Mouse (Mus musculus) stomach, embryonic 14.5 days (tissue): ENCODE data around the gene Nfix. TPM values are rescaled to one million over a fixed set of nuclear protein-coding genes. Genes with fewer than 3 reads are reported as not detected.

Source experiments
- ATAC-seq: fragments of 200-750 bp; cut with Nextera tagmentation; 2 replicates; pipeline ENCODE4 v1.8.0; 2017; ENCODE audit warnings: low read depth, moderate TSS enrichment; ENCODE audit not compliant: insufficient number of reproducible peaks, insufficient read depth, low FRiP score
- H3K27ac ChIP-seq: fragments of 300-500 bp; sonication (generic); 2 replicates; pipeline ENCODE4 v1.5.1; 2014; ENCODE audit warnings: mild to moderate bottlenecking, low read length, moderate library complexity, mixed read lengths
- H3K27me3 ChIP-seq: fragments of 300-500 bp; sonication (generic); 2 replicates; pipeline ENCODE4 v1.6.1; 2014; ENCODE audit warnings: low read length, control low read depth, mixed read lengths; ENCODE audit not compliant: control insufficient read depth, insufficient read depth
- H3K36me3 ChIP-seq: fragments of 300-500 bp; sonication (generic); 2 replicates; pipeline ENCODE4 v1.6.1; 2014; ENCODE audit warnings: mild to moderate bottlenecking, control low read depth, low read length, moderate library complexity, mixed read lengths; ENCODE audit not compliant: control insufficient read depth, insufficient read depth
- H3K4me1 ChIP-seq: fragments of 300-500 bp; sonication (generic); 2 replicates; pipeline ENCODE4 v1.6.1; 2014; ENCODE audit warnings: low read length, control low read depth, mixed read lengths; ENCODE audit not compliant: control insufficient read depth, insufficient read depth
- H3K4me2 ChIP-seq: fragments of 300-500 bp; sonication (generic); replicated peaks from 2 replicates; pipeline ENCODE4 v1.6.1; 2014; ENCODE audit warnings: low read depth, low read length, control low read depth
- H3K4me3 ChIP-seq: fragments of 300-500 bp; sonication (generic); 2 replicates; pipeline ENCODE4 v1.5.1; 2014; ENCODE audit warnings: low read depth, low read length, control low read depth
- H3K9ac ChIP-seq: fragments of 300-500 bp; sonication (generic); replicated peaks from 2 replicates; pipeline ENCODE4 v1.6.1; 2014; ENCODE audit warnings: low read depth, mild to moderate bottlenecking, control low read depth, low read length, moderate library complexity, mixed read lengths
- H3K9me3 ChIP-seq: fragments of 300-500 bp; sonication (generic); 2 replicates; pipeline ENCODE4 v1.6.1; 2016; ENCODE audit warnings: low read depth, low read length, control low read depth; ENCODE audit not compliant: control insufficient read depth
- WGBS: fragments of 180-500 bp; shearing (Covaris S2); extraction: QIAGEN DNeasy Blood & Tissue Kit; methylation state at CpG from one replicate; pipeline ENCODE4 v1.1.7; 2014; 5-methylcytosine and 5-hydroxymethylcytosine counted together
- polyA plus RNA-seq: library from polyadenylated mRNA; unstranded; fragments of >200 nt; fragmentation: Nextera tagmentation; extraction: Ambion mirVana; gene quantifications from 2 replicates; pipeline ENCODE4 v1.2.1, GENCODE M21; 2014

The Nfix gene
- polyA plus RNA-seq, 1 experiment from 2014 or later = 37.8 TPM

DNA sequence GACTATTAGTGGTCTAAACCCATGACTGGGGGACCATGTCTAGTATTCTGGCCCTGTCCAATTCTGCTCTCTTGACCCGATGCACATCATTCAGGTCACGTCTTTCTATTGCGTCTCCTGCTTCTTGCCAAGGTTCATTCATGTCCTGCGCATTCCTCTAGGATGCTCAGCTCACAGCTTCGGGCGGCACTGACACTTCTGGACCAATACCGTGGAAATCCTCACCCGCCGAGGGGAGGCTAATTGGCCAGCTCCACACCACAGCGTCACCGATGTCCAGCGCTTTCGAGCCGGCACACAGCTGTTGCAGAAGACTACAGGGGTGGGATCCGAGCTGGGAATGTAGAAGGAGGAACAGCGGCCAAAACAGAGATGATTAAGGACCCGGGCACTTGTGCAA, 16.0 kb upstream of the Nfix start:
- H3K27me3 ChIP-seq = 0 out of 2 replicates have a peak, but pooled peaks cover 8% of the 10 kb centered on the region
- 74% methylated on average over 17 of the region's 17 CpGs for WGBS
- H3K4me2 ChIP-seq = no peak overlapping the region
- no peak overlapping the region for H3K27ac ChIP-seq
- ATAC-seq = no peak
- no peak overlapping the region for H3K4me3 ChIP-seq
- no peak overlapping the region for H3K9ac ChIP-seq
- H3K9me3 ChIP-seq = no peaks in the 10 kb centered on the region
- H3K4me1 ChIP-seq = no peaks in the 10 kb centered on the region
- H3K36me3 ChIP-seq = no peaks in the 10 kb centered on the region

DNA sequence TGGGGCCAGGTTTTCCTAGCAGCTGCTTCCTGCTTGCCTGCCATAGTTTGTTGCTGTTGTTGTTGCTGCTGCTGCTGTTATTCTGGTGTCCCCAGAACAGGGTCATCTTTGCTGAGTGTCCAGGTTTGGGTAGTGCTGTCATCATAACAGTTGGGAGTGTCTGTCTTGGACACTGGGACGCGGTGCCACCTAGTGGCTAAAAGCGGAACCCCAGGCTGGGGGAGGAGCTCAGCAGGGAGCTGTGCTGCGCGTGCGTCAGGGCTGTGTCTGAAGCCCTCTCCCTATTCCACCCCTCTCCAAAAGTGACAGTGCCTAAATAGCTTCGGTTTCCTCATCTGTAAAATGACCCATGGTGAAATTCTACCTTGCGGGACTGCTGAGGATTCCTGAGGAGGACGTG, 15.4 kb upstream of the Nfix start:
- no peak overlapping the region for H3K4me3 ChIP-seq
- no peaks in the 10 kb centered on the region for H3K4me1 ChIP-seq
- no peaks in the 10 kb centered on the region for H3K36me3 ChIP-seq
- ATAC-seq = peak; percentile 68; the same call in 1 of the 2 replicates
- no peak overlapping the region for H3K27ac ChIP-seq
- H3K9ac ChIP-seq = no peak overlapping the region
- 16% methylated on average over 9 of the region's 9 CpGs for WGBS
- H3K4me2 ChIP-seq = no peak overlapping the region
- no peaks in the 10 kb centered on the region for H3K9me3 ChIP-seq
- H3K27me3 ChIP-seq = 0 out of 2 replicates have a peak, but pooled peaks cover 8% of the 10 kb centered on the region

DNA sequence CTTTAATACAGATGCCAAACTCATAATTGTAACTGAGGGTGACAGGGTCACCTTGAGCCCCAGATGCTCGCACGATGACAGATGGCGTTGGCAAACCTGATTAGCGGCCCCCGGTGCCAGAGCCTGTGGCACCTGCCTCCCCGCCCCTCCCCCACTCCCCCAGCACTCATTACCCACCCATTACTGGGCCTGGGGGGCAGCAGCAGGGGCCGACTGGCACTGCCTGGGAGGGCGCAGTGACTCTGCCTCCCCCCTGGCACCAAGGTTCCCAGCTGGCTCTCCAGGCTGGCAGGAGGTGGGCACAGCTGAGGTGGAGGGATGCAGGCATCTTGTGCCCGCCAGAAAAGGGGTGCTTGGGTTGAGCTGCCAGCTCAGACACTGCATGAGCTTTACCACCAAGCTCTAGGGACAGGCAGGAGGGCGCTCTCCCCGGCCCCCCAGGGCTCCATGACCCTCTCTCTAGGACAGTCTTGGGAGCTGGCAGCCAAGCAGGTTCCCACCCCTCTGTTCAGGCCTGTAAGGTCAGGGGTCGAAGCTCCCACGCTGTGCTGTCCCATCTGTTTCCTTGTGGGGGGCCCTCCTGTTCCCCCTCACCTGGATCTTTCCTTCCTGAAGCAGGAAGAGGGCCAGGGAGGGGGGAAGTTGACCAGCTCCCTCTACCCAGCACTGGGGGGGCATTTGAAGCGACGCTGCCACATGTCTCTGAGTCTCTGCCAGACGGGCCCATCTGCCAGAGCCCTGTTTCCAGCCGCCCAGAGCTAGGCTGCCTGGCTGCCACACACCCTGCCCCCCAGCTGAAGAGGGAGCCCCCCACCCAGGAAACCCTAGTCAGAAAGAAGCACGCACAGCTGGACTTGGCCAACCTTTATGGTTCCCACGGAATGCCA, 14.7 kb upstream of the Nfix start:
- H3K27me3 ChIP-seq = 0 out of 2 replicates have a peak, but pooled peaks cover 8% of the 10 kb centered on the region
- WGBS = 42% methylated on average over 19 of the region's 19 CpGs

GRCm38 (mm10) chr8:84814240-84814554, 14.1 kb upstream of the Nfix start:
- Histone ChIP-seq H3K9ac (no peak overlapping the region), H3K4me1 (no peaks in the 10 kb centered on the region), H3K9me3 (no peaks in the 10 kb centered on the region), H3K4me2 (no peak overlapping the region), H3K27me3 (0 out of 2 replicates have a peak, but pooled peaks cover 8% of the 10 kb centered on the region), H3K4me3 (no peak overlapping the region), H3K36me3 (no peaks in the 10 kb centered on the region), H3K27ac (no peak overlapping the region)
- WGBS = 88% methylated on average over 11 of the region's 11 CpGs
- ATAC-seq = peak; percentile 18; the same call in 1 of the 2 replicates

More for the DNA sequence above, 14.7 kb upstream of the Nfix start:
- Histone ChIP-seq H3K4me1 (no peaks in the 10 kb centered on the region), H3K36me3 (no peaks in the 10 kb centered on the region), H3K4me2 (no peak overlapping the region), H3K9ac (no peak overlapping the region; the same call in none of the 2 replicates), H3K9me3 (no peaks in the 10 kb centered on the region), H3K27ac (no peak overlapping the region), H3K4me3 (no peak overlapping the region)
- ATAC-seq = no peak

- Histone ChIP-seq H3K4me1 (no peaks in the 10 kb centered on the region), H3K36me3 (no peaks in the 10 kb centered on the region), H3K27ac (no peak overlapping the region), H3K9ac (no peak overlapping the region), H3K9me3 (no peaks in the 10 kb centered on the region), H3K27me3 (0 out of 2 replicates have a peak, but pooled peaks cover 8% of the 10 kb centered on the region), H3K4me2 (no peak overlapping the region), H3K4me3 (no peak overlapping the region)
- no peak for ATAC-seq
- WGBS = 80% methylated on average over 3 of the region's 3 CpGs
Measured at GRCm38 (mm10) chr8:84813830-84814229, 13.7 kb upstream of the Nfix start.

DNA sequence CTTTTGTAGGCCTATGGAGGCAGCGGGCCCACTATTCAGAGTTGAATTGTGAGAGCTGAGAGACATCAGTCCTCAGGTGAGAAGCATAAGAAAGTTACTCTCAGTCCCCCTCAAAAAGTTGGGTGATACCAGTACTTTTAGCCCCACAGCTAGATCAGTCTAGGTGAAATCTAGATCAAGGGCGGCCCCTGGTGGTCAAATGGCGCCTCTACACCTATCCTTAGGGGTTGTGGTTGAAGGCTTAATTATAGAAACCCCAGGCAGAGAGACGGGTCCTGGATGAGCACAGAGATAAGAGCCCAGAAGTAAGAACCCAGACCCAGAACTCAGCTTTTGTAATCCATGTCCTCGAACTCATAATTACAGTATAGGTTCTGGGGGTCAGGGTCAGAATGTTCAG, 12.9 kb upstream of the Nfix start:
- Histone ChIP-seq H3K4me1 (no peaks in the 10 kb centered on the region), H3K27ac (no peak overlapping the region), H3K4me3 (no peak overlapping the region), H3K27me3 (0 out of 2 replicates have a peak, but pooled peaks cover 8% of the 10 kb centered on the region), H3K9me3 (no peaks in the 10 kb centered on the region), H3K36me3 (no peaks in the 10 kb centered on the region), H3K4me2 (no peak overlapping the region), H3K9ac (no peak overlapping the region)
- no peak for ATAC-seq
- 2% methylated on average over 5 of the region's 5 CpGs for WGBS

DNA sequence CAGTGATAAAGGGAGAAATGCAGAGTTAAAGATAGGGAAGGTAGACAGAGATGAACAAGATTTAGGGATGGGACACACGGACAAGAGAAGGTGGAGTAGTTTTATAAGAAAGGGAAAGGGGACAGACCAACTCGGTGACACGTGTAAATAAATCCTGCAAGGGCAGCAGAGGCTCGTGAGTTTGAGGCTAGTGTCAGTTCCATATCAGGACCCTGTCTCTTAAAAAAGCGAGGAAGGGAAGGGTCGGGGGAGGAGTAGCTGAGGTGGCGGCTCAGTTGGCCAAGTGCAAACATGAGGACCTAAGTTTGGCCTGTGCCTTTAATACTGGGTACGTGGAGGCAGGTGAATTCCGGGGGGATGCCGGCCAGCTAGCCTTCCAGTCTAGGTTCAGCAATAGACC, 11.2 kb upstream of the Nfix start:
- Histone ChIP-seq H3K9ac (no peak overlapping the region), H3K4me2 (peak overlapping the region; percentile 50), H3K4me3 (peak overlapping the region; percentile 24), H3K4me1 (no peaks in the 10 kb centered on the region), H3K36me3 (no peaks in the 10 kb centered on the region), H3K27me3 (0 out of 2 replicates have a peak, but pooled peaks cover 8% of the 10 kb centered on the region), H3K9me3 (no peaks in the 10 kb centered on the region), H3K27ac (no peak overlapping the region)
- ATAC-seq = no peak
- 23% methylated on average over 10 of the region's 10 CpGs for WGBS

GRCm38 (mm10) chr8:84810896-84811295, 10.8 kb upstream of the Nfix start:
- WGBS = under 1% methylated on average over 32 of the region's 32 CpGs
- Histone ChIP-seq H3K9ac (no peak overlapping the region), H3K9me3 (no peaks in the 10 kb centered on the region), H3K4me1 (no peaks in the 10 kb centered on the region), H3K27me3 (0 out of 2 replicates have a peak, but pooled peaks cover 8% of the 10 kb centered on the region), H3K27ac (no peak overlapping the region), H3K4me2 (peak overlapping the region; percentile 50), H3K4me3 (peak overlapping the region; percentile 24), H3K36me3 (no peaks in the 10 kb centered on the region)
- peak; percentile 84 for ATAC-seq
